Mouse (Mus musculus) liver, postnatal 0 days (tissue): ENCODE measurements around the gene Myo7a.

Source experiments
- CTCF ChIP-seq: sonication (generic); IDR thresholded peaks from 2 replicates; pipeline ENCODE4 v1.5.1; 2016; ENCODE audit warnings: antibody characterized with exemption, low read depth
- EP300 ChIP-seq: IDR thresholded peaks from 2 replicates; pipeline ENCODE4 v1.6.1; 2016; ENCODE audit warnings: antibody characterized with exemption, low read depth, mild to moderate bottlenecking

GRCm38 (mm10) chr7:98147766-98148165 is 28.4 kb upstream of the Myo7a start:
- TF ChIP-seq EP300 (no peak), CTCF (no peak)
